Mouse (Mus musculus): ENCODE measurements around the gene Fgfr1op2.

Gene Fgfr1op2

GRCm38 (mm10) chr6:146602601-146603000 is 25.6 kb downstream of the Fgfr1op2 start:
- no peak for DNase-seq (ENCODE audit: low spot score)

GRCm38 (mm10) chr6:146603651-146604050 is 26.6 kb downstream of the Fgfr1op2 start:
- DNase-seq (ENCODE audit: low spot score): no peak

- no peak for DNase-seq (ENCODE audit: low spot score)
Observed at GRCm38 (mm10) chr6:146611385-146611784, 34.4 kb downstream of the Fgfr1op2 start.

DNA sequence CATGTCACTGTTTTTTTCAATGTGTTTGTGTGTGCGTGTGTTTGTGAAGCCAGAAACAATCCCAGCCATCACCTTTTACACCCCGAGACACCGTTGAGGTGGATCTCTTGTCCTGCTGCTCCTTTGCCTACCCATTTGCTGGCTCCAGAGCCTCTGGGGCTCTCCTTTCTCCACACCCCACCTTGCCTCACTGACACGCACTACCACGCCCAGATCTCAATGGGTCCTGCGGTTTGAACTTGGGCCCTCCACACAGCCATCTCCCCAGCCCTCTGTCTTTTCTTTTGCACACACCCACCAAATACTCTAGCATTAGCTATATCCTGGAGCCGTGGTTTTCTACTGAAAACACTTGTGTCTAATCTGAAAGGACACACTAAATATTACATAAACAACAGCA is 34.9 kb downstream of the Fgfr1op2 start:
- no peak for DNase-seq (ENCODE audit: low spot score)

DNA sequence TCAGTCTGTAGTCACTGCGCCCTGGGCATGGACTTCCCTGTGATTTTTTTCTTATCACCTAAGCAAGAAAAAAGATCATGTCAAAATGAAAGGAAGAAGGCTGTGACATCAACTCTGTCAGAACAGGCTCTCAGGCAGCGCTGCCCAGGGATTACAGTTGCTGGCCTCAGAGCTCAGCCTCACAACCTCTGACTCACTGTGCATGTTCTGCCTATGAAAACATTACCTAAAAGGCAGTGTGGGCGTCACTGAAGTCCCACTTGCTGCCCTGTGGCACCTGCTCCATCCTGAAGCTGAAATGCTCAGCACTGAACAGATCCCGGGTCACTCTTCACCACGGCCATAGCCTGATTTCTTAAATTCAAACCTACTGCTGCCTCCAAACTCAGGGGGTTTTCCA is 35.7 kb downstream of the Fgfr1op2 start:
- no peak for DNase-seq (ENCODE audit: low spot score)

GRCm38 (mm10) chr6:146613907-146614306 is 36.9 kb downstream of the Fgfr1op2 start:
- no peak for DNase-seq (ENCODE audit: low spot score)

- no peak for DNase-seq (ENCODE audit: low spot score)
Observed at GRCm38 (mm10) chr6:146614541-146614940, 37.5 kb downstream of the Fgfr1op2 start.

DNA sequence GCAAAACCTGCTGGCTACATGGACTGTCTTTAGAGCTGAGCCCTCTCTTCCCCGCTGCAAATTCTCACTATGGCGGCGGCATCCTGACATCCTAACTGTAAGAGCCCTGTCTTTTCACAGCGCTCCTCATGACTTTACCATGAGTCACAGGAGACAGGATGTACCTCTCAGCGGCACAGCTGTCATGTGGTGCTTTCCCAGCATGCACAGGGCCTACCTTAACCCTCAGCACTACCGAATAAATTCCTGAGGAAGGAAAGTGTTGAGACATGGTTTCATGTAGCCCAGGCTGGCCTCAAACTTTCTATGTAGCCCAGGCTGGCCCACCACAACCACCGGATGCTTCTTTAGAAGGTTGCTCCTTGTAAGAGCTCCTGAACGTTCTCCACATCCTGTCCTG is 38.9 kb downstream of the Fgfr1op2 start:
- DNase-seq (ENCODE audit: low spot score): no peak

GRCm38 (mm10) chr6:146616670-146617069 is 39.7 kb downstream of the Fgfr1op2 start:
- no peak for DNase-seq (ENCODE audit: low spot score)

DNA sequence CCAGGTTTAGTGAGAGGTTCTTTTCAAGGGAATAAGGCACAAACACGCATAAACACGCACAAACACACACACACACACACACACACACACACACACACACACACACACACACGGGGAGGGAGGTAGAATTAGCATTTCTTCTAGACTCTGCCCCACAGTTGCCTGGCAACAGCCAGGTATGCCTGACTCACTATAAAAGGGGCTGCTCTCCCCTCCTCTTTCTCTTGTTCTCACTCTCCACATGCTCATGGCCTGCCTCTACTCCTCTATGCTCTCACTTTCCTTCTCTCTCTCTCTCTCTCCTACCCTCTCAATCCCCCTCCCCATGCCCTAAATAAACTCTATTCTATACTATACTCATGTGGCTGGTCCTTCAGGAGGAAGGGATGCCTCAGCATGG is 51.1 kb downstream of the Fgfr1op2 start:
- no peak for DNase-seq (ENCODE audit: low spot score)

GRCm38 (mm10) chr6:146629781-146630756 is 53.1 kb downstream of the Fgfr1op2 start:
- DNase-seq (ENCODE audit: low spot score): no peak

- DNase-seq (ENCODE audit: low spot score): no peak
Observed at GRCm38 (mm10) chr6:146630961-146631360, 54.0 kb downstream of the Fgfr1op2 start.

DNA sequence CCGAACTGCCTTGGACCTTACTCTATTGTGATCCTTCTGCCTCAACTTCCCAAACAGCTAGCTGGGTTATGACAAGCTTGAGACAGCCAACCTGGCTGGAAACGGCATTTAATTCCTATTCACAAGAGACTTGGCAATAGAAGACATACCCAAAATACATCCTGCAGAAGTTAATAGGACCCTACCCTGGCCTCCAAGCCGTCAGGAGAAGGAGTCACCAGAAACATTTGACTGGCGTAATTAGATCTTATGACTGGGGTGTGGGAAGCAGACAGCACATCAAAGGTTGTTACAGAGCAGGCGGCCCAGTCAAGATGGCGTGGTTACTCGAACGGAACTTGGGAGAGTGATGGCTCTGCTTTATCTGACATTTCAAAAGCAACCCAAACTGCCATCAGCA is 54.8 kb downstream of the Fgfr1op2 start:
- no peak for DNase-seq (ENCODE audit: low spot score)

DNA sequence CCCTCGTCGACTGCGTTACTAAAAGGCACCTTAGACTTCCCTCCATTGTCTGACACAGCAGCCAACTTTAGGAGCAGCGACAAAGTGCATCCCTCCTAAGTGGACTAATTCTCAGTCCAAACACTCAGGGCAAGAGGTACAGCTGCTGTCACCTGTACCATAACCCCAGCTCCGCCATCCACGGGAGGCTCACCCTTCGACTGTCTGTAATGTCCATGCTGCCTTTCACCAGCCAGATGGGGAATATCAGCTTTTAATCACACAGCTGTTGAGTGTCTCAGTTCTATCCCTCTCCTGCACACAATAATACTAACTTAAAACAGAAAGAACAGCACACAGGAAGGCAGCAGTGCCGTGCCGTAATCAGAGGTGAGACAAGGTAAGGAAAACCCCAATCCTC is 55.4 kb downstream of the Fgfr1op2 start:
- DNase-seq (ENCODE audit: low spot score): no peak

DNA sequence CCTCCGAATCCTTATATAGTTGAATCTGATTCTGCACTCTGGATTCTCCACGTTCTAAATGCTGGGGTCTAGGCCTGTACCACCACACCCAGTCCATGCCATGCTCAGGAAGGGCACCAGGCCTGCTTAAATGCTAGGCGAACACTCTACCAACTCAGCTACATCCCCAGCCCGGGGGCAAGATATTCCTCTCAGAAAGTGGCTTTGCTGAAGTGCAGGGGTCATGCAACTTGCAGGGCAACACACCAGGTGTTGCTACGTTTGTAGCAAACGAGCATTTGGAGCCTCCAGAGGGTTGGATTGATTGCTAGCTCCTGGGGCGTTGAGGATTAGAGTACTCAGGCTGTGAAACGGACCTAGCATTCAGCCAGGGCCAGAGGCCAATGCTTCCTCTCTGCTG is 56.1 kb downstream of the Fgfr1op2 start:
- DNase-seq (ENCODE audit: low spot score): peak; percentile 31

DNA sequence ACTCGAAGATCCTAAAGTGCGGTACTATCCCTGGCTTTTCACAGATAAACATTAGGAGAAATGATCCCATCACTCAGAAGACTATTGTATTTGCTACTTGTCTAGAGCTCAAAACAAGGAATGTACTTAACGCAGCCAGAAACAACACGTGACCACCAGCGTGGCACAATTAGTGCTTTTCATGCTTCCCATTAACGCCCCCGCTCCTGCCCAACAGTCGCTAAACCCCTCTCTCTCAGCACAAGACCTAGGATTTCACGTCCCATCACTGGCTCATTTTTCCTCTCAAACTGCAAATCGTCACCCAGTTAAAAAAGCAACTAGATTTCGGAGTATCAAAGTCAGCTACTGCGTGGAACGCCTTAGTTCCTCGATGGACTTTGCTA is 56.6 kb downstream of the Fgfr1op2 start:
- DNase-seq (ENCODE audit: low spot score): peak; percentile 47

DNA sequence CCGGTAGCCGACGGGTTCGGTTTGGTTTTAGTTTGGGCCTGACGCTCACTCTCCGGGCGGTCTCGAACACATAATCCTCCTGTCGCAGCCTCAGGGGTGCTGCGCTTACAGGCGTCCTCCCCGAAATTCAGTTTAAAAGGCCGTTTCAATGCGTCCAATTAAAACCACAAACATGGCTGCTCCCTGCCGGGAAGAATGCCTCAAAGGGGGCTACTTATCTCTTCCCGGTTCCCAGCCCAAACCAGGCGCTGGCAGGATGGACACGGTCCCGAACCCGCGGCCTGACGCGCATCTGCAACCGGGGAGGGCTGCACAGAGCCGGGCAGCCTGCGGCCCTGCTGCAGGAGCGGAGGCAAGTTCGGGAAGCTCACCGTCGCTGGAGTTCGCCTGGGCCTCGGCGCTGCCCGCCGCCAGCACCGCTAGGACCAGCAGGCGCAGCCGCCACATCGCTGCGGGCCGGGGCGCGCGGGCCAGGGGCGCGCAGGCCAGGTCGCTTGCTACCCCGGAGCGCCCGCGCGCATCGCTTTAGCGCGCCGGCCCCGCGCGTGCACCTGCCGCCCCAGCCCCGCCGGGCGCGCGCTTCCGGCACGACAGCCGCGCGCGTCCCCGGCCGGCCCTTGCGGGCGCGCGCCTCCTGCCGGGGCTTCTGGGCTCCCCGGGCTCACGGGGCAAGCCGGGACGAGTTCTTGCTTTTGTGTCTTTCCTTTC is 57.2 kb downstream of the Fgfr1op2 start:
- peak; percentile 89 for DNase-seq (ENCODE audit: low spot score)

DNA sequence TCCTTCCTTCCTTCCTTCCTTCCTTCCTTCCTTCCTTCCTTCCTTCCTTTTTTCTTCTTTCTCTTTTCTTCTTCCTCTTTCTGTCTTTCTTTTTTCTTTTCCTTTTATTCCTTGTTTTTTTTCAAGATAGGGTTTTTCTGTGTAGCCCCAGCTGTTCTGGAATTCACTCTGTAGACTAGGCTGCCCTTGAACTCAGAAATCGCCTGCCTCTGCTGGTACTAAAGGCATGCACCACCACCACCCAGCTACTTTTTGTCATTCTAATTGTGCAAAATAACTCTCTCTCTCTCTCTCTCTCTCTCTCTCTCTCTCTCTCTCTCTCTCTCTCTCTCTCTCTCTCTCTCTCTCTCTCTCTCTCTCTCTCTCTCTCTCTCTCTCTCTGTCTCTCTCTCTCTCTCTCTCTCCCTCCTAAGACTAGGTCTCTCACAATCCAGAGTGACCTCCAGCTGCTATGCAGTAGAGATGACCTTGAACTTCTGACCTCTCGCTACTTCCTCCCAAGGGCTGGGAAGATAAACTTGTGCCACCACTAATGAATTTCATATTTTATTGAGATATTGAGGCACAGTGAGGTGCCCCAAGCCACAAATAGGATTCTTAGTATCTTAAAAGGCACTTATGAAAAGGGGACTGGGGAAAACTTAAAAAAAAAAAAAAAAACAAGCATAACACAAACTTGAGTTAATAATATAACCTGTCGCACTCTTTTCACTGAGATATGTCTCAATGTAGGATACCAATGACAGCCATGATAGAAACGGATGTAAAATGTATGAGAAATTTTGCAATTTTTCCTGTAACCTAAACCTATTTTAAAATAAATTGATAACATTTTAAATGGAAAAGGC is 58.0 kb downstream of the Fgfr1op2 start:
- peak; percentile 22 for DNase-seq (ENCODE audit: low spot score)

DNA sequence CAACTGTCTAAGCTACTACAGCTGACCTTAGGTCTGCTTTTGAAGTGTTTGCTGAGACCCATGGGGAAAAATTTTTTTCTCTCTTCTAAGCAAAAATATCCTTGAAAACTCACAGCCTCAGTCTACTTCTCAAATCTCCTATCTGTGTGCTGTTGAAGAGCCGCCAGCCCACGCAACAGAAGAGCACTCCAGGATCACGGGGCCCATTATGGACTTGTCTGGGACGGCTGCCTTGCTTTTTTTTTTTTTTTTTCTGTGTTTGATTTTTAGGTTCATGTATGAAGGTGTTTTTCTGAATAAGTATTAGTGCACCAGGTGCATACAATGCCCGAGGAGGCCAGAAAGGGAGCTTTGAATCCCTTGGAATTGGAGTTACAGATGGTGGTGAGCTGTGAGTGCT is 59.5 kb downstream of the Fgfr1op2 start:
- no peak for DNase-seq (ENCODE audit: low spot score)

- no peak for DNase-seq (ENCODE audit: low spot score)
Observed at GRCm38 (mm10) chr6:146640068-146640965, 63.3 kb downstream of the Fgfr1op2 start.

- DNase-seq (ENCODE audit: low spot score): no peak
Observed at GRCm38 (mm10) chr6:146640991-146641390, 64.0 kb downstream of the Fgfr1op2 start.
